Mouse (Mus musculus) telencephalon, adult 2 months (tissue): Measurements from ENCODE around the gene Klhl6.
"Not testable (repeated sequence)": the region's sequence is repeated elsewhere in the genome, so short reads cannot be mapped to it uniquely, and the experiment has no call there.

ENCODE experiments used
- DNase-seq: peaks from one replicate; pipeline ENCODE4 v3.0.0-alpha.2; 2011; ENCODE audit warnings: low read depth, low spot score

Klhl6 gene

DNA sequence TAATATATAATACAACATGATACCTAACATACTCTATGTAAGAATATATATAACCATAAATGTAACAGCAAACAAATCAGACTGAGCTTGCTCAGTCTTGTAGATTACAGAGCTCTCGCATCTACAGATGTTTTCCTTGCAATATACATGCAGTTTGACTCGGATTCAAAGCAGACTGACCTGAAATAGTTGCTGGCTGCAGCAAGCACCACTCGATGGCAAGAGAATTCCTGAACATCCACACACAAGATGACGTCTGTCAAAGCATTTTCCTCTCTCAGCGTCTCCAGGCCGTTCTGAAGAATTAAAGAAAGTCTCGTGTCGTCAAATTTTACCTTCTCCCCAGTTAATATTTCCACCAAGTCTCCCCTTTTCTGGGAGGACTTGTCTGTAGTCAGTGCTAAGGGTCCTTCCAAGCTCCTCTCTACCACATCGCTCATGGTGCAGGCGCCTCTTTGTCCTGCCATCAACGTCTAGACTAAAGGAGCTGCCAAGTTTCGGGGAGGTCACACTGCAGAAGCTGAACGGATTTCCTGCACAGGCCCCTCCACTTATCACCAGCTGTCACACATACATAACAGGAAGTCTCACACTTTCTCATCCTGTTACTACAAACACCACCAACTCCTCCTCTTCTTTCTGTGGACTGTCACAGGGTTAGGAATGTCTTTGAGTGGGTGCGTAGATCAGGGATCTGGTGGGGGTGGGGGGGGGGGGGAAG, at the start of gene Klhl6:
Gene Klhl6, minus strand, starts transcription at position 501 of the 721 bp plus-strand sequence.
- DNase-seq: no peak

DNA sequence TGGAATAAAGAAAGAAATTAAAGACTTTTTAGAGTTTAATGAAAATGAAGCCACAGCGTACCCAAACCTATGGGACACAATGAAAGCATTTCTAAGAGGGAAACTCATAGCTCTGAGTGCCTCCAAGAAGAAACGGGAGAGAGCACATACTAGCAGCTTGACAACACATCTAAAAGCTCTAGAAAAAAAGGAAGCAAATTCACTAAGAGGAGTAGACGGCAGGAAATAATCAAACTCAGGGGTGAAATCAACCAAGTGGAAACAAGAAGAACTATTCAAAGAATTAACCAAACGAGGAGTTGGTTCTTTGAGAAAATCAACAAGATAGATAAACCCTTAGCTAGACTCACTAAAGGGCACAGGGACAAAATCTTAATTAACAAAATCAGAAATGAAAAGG, 44.4 kb upstream of the Klhl6 start:
- not testable (repeated sequence) for DNase-seq

GRCm38 (mm10) chr16:20022821-20023220, 40.0 kb upstream of the Klhl6 start:
- DNase-seq: no peak

GRCm38 (mm10) chr16:20021848-20022247, 39.0 kb upstream of the Klhl6 start:
- no peak for DNase-seq

DNA sequence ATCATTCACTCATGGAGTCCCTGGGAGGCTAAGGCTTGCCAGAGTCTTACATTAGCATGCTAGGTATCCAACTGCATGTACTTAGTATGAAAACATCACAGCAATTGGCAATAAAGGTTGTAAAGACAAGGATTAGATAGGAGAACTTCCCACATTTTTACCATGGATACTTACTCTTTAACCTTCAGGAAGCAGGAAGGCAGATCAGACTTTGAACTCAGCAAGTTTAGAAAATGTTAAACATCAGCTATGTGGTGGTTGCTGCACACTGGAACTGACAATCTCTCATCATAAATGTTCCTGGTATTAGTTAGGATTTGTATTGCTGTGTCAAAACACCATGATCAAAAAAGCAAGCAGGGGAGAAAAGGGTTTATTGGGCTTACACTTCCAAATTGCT, 29.8 kb upstream of the Klhl6 start:
- no peak for DNase-seq

DNA sequence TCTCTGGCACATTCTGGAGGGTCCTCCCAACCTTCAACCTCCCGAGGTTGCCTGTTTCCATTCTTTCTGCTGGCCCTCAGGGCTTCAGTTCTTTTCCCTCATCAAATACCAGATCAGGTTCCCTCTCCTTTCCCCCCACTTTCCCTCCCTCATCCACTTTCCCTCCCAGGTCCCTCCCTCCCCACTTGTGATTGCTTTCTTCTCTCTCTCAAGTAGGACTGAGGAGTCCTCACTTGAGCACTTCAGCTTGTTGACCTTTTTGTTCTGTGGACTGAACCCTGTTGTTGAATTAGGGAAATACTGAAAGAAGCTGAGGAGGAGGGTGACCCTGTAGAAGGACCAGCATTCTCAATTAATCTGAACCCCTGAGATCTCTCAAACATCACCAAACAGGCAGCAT, 23.2 kb upstream of the Klhl6 start:
- no peak for DNase-seq

DNA sequence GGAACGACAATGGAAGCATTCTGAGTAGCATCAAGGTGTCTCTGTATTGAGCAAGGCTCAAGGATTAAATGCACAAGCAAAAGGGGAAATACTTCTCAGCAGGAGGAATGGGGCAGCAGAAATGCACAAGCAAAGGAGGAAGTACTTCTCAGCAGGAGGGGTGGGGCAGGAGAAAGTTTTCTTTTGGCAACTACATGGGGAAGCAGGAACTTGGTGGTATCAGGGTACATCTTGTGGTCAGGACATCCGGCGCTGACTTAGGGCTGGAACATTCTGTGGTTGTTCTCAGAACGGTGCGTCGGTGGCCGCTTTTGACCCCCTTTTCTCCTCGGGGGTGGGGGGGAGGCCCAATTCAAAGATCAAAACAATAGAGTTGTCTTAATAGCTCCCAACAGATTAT, 17.4 kb upstream of the Klhl6 start:
- not testable (repeated sequence) for DNase-seq

DNA sequence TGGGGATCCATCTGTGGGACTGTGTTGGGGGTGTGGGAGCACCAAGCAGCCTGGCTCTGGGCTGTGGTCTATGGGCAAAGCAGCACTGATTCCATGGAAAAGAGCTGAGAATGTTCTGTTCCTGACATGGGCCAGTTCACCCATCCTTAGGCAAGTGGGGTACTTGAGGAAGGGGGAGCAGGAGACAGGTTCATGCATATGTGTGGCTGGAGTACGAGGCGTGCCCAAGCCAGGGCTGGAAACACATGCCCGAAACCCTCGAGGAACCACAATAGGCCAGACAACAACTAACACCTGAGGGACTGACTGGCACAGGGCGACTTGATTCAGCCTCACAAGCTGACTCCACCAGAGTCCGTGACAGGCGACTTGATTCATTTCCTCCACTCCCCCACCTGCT, 14.8 kb upstream of the Klhl6 start:
- no peak for DNase-seq

GRCm38 (mm10) chr16:19996913-19997312, 14.1 kb upstream of the Klhl6 start:
- not testable (repeated sequence) for DNase-seq

GRCm38 (mm10) chr16:19995818-19996217, 13.0 kb upstream of the Klhl6 start:
- no peak for DNase-seq

DNA sequence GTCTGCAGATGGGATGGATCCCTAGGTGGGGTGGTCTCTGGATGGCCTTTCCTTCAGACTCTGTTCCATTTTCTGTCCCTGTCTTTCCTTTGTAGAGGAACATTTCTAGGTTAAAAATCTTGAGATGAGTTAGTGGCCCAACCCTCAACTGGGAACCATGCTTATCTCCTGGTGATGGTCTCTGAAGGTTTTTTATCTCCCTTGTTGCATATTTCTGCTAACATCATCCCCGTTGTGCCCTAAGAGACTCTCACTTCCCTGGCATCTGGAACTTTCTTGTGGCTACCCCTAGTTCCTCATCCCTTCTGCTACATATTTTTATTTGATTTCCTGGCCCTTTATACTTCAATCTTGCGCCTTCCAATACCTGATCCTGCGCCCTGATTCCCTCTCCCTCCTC, 10.4 kb upstream of the Klhl6 start:
- DNase-seq: no peak

GRCm38 (mm10) chr16:19990536-19990935, 7.7 kb upstream of the Klhl6 start:
- DNase-seq: no peak

- no peak for DNase-seq
Observed at GRCm38 (mm10) chr16:19987589-19987988, 4.8 kb upstream of the Klhl6 start.

- DNase-seq: no peak
Observed at GRCm38 (mm10) chr16:19984884-19985643, 2.2 kb upstream of the Klhl6 start.

- DNase-seq: no peak
Observed at GRCm38 (mm10) chr16:19983559-19983958, 722 bp upstream of the Klhl6 start.

GRCm38 (mm10) chr16:19981684-19982083, 1.2 kb downstream of the Klhl6 start:
- no peak for DNase-seq

GRCm38 (mm10) chr16:19981006-19981405, 1.8 kb downstream of the Klhl6 start:
- no peak for DNase-seq

- no peak for DNase-seq
Observed at GRCm38 (mm10) chr16:19979755-19980154, 3.1 kb downstream of the Klhl6 start.

- DNase-seq: no peak
Observed at GRCm38 (mm10) chr16:19977282-19977681, 5.6 kb downstream of the Klhl6 start.

GRCm38 (mm10) chr16:19976825-19977224, 6.0 kb downstream of the Klhl6 start:
- DNase-seq: no peak

GRCm38 (mm10) chr16:19975432-19975831, 7.4 kb downstream of the Klhl6 start:
- no peak for DNase-seq

- no peak for DNase-seq
Observed at GRCm38 (mm10) chr16:19973480-19973879, 9.4 kb downstream of the Klhl6 start.

GRCm38 (mm10) chr16:19972736-19973350, 10.0 kb downstream of the Klhl6 start:
- DNase-seq: no peak
